Mouse (Mus musculus): ENCODE measurements around the gene Spn.
"Not testable (repeated sequence)": the region's sequence is repeated elsewhere in the genome, so short reads cannot be mapped to it uniquely, and the experiment has no call there.

Spn gene

GRCm38 (mm10) chr7:127105551-127105950 lies 32.1 kb downstream of the Spn start:
- DNase-seq (ENCODE audit: low spot score in 2 of 2), result no peak

- peak; percentile 74 to 82 for DNase-seq (ENCODE audit: low spot score in 2 of 2)
Measured at GRCm38 (mm10) chr7:127104560-127105332, 32.9 kb downstream of the Spn start.

- no peak for DNase-seq (ENCODE audit: low spot score in 2 of 2)
Measured at GRCm38 (mm10) chr7:127103960-127104359, 33.7 kb downstream of the Spn start.

GRCm38 (mm10) chr7:127102148-127102547 lies 35.5 kb downstream of the Spn start:
- DNase-seq (ENCODE audit: low spot score in 2 of 2), result no peak

- DNase-seq (ENCODE audit: low spot score in 2 of 2), result no peak
Measured at GRCm38 (mm10) chr7:127101451-127102016, 36.1 kb downstream of the Spn start.

GRCm38 (mm10) chr7:127099528-127099927 lies 38.1 kb downstream of the Spn start:
- DNase-seq (ENCODE audit: low spot score in 2 of 2), result no peak

GRCm38 (mm10) chr7:127098950-127099349 lies 38.7 kb downstream of the Spn start:
- no peak for DNase-seq (ENCODE audit: low spot score in 2 of 2)

- no peak for DNase-seq (ENCODE audit: low spot score in 2 of 2)
Measured at GRCm38 (mm10) chr7:127098521-127098920, 39.1 kb downstream of the Spn start.

- no peak for DNase-seq (ENCODE audit: low spot score in 2 of 2)
Measured at GRCm38 (mm10) chr7:127096456-127096855, 41.2 kb downstream of the Spn start.

GRCm38 (mm10) chr7:127093914-127094313 lies 43.7 kb downstream of the Spn start:
- DNase-seq (ENCODE audit: low spot score in 2 of 2), result no peak

GRCm38 (mm10) chr7:127091114-127091896 lies 46.3 kb downstream of the Spn start, which contains the start of gene AI467606:
Gene AI467606 (plus strand): TSS chr7:127091359.
- DNase-seq (ENCODE audit: low spot score in 2 of 2), result peak; percentile 61 to 77

GRCm38 (mm10) chr7:127090154-127091113 lies 47.2 kb downstream of the Spn start:
- no peak for DNase-seq (ENCODE audit: low spot score in 2 of 2)

- peak in 1 of 2 experiments; percentile 10 for DNase-seq (ENCODE audit: low spot score in 2 of 2)
Measured at GRCm38 (mm10) chr7:127088901-127089845, 48.5 kb downstream of the Spn start.

GRCm38 (mm10) chr7:127088083-127088482 lies 49.5 kb downstream of the Spn start:
- no peak for DNase-seq (ENCODE audit: low spot score in 2 of 2)

- DNase-seq (ENCODE audit: low spot score in 2 of 2), result not testable (repeated sequence)
Measured at GRCm38 (mm10) chr7:127087278-127088010, 50.2 kb downstream of the Spn start, which contains the start of gene Zg16. Gene Zg16 (minus strand): TSS chr7:127087328.

GRCm38 (mm10) chr7:127085751-127086150 lies 51.9 kb downstream of the Spn start:
- DNase-seq (ENCODE audit: low spot score in 2 of 2), result not testable (repeated sequence)

- no peak for DNase-seq (ENCODE audit: low spot score in 2 of 2)
Measured at GRCm38 (mm10) chr7:127084794-127085193, 52.8 kb downstream of the Spn start.

GRCm38 (mm10) chr7:127083689-127084088 lies 53.9 kb downstream of the Spn start:
- DNase-seq (ENCODE audit: low spot score in 2 of 2), result no peak

- no peak for DNase-seq (ENCODE audit: low spot score in 2 of 2)
Measured at GRCm38 (mm10) chr7:127082995-127083394, 54.6 kb downstream of the Spn start.

Data from heart, adult 9 months (tissue).